Mouse (Mus musculus) small intestine, adult 2 months (tissue): ENCODE measurements around the gene Prickle2.

Source experiments
- CTCF ChIP-seq: fragments of 200-500 bp; IDR thresholded peaks from 2 replicates; pipeline ENCODE4 v1.5.1; 2012; ENCODE audit warnings: low read depth, mild to moderate bottlenecking, control low read depth, inconsistent platforms, low read length, moderate library complexity, mixed read lengths; ENCODE audit not compliant: insufficient replicate concordance, insufficient read length; ENCODE audit errors: extremely low read depth
- POLR2A ChIP-seq: fragments of 200-500 bp; IDR thresholded peaks from 2 replicates; pipeline ENCODE4 v1.6.1; 2012; ENCODE audit warnings: low read depth, mild to moderate bottlenecking, control low read depth, inconsistent platforms, low read length, moderate library complexity

DNA sequence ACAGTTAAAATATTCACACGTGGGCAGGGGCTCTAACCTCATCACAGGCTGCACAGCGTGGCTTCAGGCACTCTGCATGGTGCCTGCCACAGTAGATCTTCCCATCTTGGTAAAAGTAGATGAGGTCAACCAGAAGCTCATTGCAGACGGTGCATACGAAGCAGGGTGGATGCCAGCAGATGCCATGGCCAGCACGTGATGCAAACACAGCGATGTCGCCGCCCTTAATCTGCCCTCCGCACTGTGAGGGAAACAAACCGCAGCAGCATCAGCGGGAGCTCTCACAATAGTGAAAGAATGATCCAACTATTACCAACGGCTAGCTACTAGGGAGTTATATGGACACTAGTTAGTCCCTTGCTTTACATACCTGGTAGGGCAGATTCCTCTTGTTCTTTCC lies 285.8 kb downstream of the Prickle2 start:
- TF ChIP-seq CTCF, result no peak
- TF ChIP-seq POLR2A, result no peak
